Mouse (Mus musculus) CH12.LX (cell line): ENCODE results near the gene Hip1r.

ENCODE experiments used
- CTCF ChIP-seq, 2 experiments: IDR thresholded peaks in 1 of 2; conservative IDR thresholded peaks in 1 of 2; 2 replicates each; pipeline ENCODE4 v1.5.1; 2011 to 2012; ENCODE audit warnings: low read depth in 2 of 2, low read length in 2 of 2, improper control_type of control experiment in 1 of 2, inconsistent platforms in 1 of 2, mild to moderate bottlenecking in 1 of 2, moderate library complexity in 1 of 2
- EP300 ChIP-seq: IDR thresholded peaks from 2 replicates; pipeline ENCODE4 v1.6.1; 2011; ENCODE audit warnings: low read length, improper control_type of control experiment
- NELFE ChIP-seq: IDR thresholded peaks from 2 replicates; pipeline ENCODE4 v1.6.1; 2011; ENCODE audit warnings: low read depth, low read length, improper control_type of control experiment
- POLR2AphosphoS2 ChIP-seq: IDR thresholded peaks from 2 replicates; pipeline ENCODE4 v1.6.1; 2011; ENCODE audit warnings: low read depth, low read length, improper control_type of control experiment
- TBP ChIP-seq: conservative IDR thresholded peaks from 2 replicates; pipeline ENCODE4 v1.6.1; 2011; ENCODE audit warnings: low read depth, low read length, improper control_type of control experiment
- UBTF ChIP-seq: IDR thresholded peaks from 2 replicates; pipeline ENCODE4 v1.6.1; 2012; ENCODE audit warnings: low read depth, mild to moderate bottlenecking, inconsistent platforms, low read length, improper control_type of control experiment, moderate library complexity
- USF2 ChIP-seq: conservative IDR thresholded peaks from 2 replicates; pipeline ENCODE4 v1.6.1; 2011; ENCODE audit warnings: low read depth, low read length, improper control_type of control experiment

- TF ChIP-seq UBTF: no peak
- no peak for TF ChIP-seq POLR2AphosphoS2
- TF ChIP-seq EP300: no peak
- no peak for TF ChIP-seq TBP
- no peak for TF ChIP-seq USF2
- TF ChIP-seq NELFE: no peak
- no peak for TF ChIP-seq CTCF (conservative IDR thresholded peaks at IDR 0.05 in 1 of 2, IDR thresholded peaks at IDR 0.05 in 1 of 2; ENCODE audit: low read depth in 2 of 2, low read length in 2 of 2)
These were observed 14.4 kb upstream of the Hip1r start for GRCm38 (mm10) chr5:123959018-123959417.
